Mouse (Mus musculus): ENCODE data around the gene Glis3. TPM values are rescaled to one million over a fixed set of nuclear protein-coding genes. Genes with fewer than 3 reads are reported as not detected.

Gene Glis3
- polyA plus RNA-seq, 1 experiment from 2014 or later: 3.2 TPM

GRCm38 (mm10) chr19:28500505-28500904 is 179.4 kb downstream of the Glis3 start:
- ATAC-seq (ENCODE audit: insufficient number of reproducible peaks, low FRiP score, low TSS enrichment, low read depth) (no peak), DNase-seq (ENCODE audit: low spot score) (no peak)
- no peaks in the 10 kb centered on the region for H3K9me3 ChIP-seq (ENCODE audit: control insufficient read depth, low read length)
- H3K4me3 ChIP-seq (ENCODE audit: low read depth, low read length): no peak overlapping the region
- H3K36me3 ChIP-seq (ENCODE audit: control insufficient read depth, insufficient read depth, low read length): no peaks in the 10 kb centered on the region
- no peak overlapping the region for H3K9ac ChIP-seq (ENCODE audit: low read length)
- WGBS: 93% methylated on average over 14 of the region's 14 CpGs
- no peaks in the 10 kb centered on the region for H3K4me1 ChIP-seq (ENCODE audit: control insufficient read depth, insufficient read depth, low read length)
- no peaks in the 10 kb centered on the region for H3K27me3 ChIP-seq (ENCODE audit: control insufficient read depth, insufficient read depth, low read length)
- H3K4me2 ChIP-seq (ENCODE audit: low read depth, severe bottlenecking): no peak overlapping the region
- H3K27ac ChIP-seq (replicated peaks; ENCODE audit: low read depth, low read length): no peak overlapping the region

GRCm38 (mm10) chr19:28499786-28500185 is 180.1 kb downstream of the Glis3 start:
- H3K27ac ChIP-seq (replicated peaks; ENCODE audit: low read depth, low read length): no peak overlapping the region
- WGBS: 92% methylated on average over 5 of the region's 5 CpGs
- DNase-seq (ENCODE audit: low spot score) (no peak), ATAC-seq (ENCODE audit: insufficient number of reproducible peaks, low FRiP score, low TSS enrichment, low read depth) (no peak)
- no peak overlapping the region for H3K4me2 ChIP-seq (ENCODE audit: low read depth, severe bottlenecking)
- H3K36me3 ChIP-seq (ENCODE audit: control insufficient read depth, insufficient read depth, low read length): no peaks in the 10 kb centered on the region
- H3K4me3 ChIP-seq (ENCODE audit: low read depth, low read length): no peak overlapping the region
- no peaks in the 10 kb centered on the region for H3K27me3 ChIP-seq (ENCODE audit: control insufficient read depth, insufficient read depth, low read length)
- no peak overlapping the region for H3K9ac ChIP-seq (ENCODE audit: low read length)
- H3K9me3 ChIP-seq (ENCODE audit: control insufficient read depth, low read length): no peaks in the 10 kb centered on the region
- no peaks in the 10 kb centered on the region for H3K4me1 ChIP-seq (ENCODE audit: control insufficient read depth, insufficient read depth, low read length)

GRCm38 (mm10) chr19:28495926-28496325 is 184.0 kb downstream of the Glis3 start:
- Histone ChIP-seq H3K9ac (ENCODE audit: low read length) (no peak overlapping the region), H3K9me3 (ENCODE audit: control insufficient read depth, low read length) (no peaks in the 10 kb centered on the region), H3K27ac (replicated peaks; ENCODE audit: low read depth, low read length) (no peak overlapping the region), H3K4me2 (ENCODE audit: low read depth, severe bottlenecking) (no peak overlapping the region), H3K4me3 (ENCODE audit: low read depth, low read length) (no peak overlapping the region), H3K27me3 (ENCODE audit: control insufficient read depth, insufficient read depth, low read length) (no peaks in the 10 kb centered on the region), H3K4me1 (ENCODE audit: control insufficient read depth, insufficient read depth, low read length) (no peaks in the 10 kb centered on the region), H3K36me3 (ENCODE audit: control insufficient read depth, insufficient read depth, low read length) (no peaks in the 10 kb centered on the region)
- WGBS: 86% methylated on average over 6 of the region's 6 CpGs
- DNase-seq (ENCODE audit: low spot score) (no peak), ATAC-seq (ENCODE audit: insufficient number of reproducible peaks, low FRiP score, low TSS enrichment, low read depth) (no peak)

- no peak overlapping the region for H3K9ac ChIP-seq (ENCODE audit: low read length)
- H3K4me1 ChIP-seq (ENCODE audit: control insufficient read depth, insufficient read depth, low read length): no peaks in the 10 kb centered on the region
- no peaks in the 10 kb centered on the region for H3K27me3 ChIP-seq (ENCODE audit: control insufficient read depth, insufficient read depth, low read length)
- no peak overlapping the region for H3K27ac ChIP-seq (replicated peaks; ENCODE audit: low read depth, low read length)
- DNase-seq (ENCODE audit: low spot score) (no peak), ATAC-seq (ENCODE audit: insufficient number of reproducible peaks, low FRiP score, low TSS enrichment, low read depth) (no peak)
- H3K36me3 ChIP-seq (ENCODE audit: control insufficient read depth, insufficient read depth, low read length): no peaks in the 10 kb centered on the region
- 85% methylated on average over 8 of the region's 8 CpGs for WGBS
- H3K9me3 ChIP-seq (ENCODE audit: control insufficient read depth, low read length): no peaks in the 10 kb centered on the region
- no peak overlapping the region for H3K4me3 ChIP-seq (ENCODE audit: low read depth, low read length)
- H3K4me2 ChIP-seq (ENCODE audit: low read depth, severe bottlenecking): no peak overlapping the region
Observed at GRCm38 (mm10) chr19:28493605-28494260, 186.1 kb downstream of the Glis3 start.

GRCm38 (mm10) chr19:28478055-28478454 is 201.8 kb downstream of the Glis3 start:
- H3K27me3 ChIP-seq (ENCODE audit: control insufficient read depth, insufficient read depth, low read length): no peaks in the 10 kb centered on the region
- DNase-seq (ENCODE audit: low spot score): no peak
- no peaks in the 10 kb centered on the region for H3K9me3 ChIP-seq (ENCODE audit: control insufficient read depth, low read length)
- H3K9ac ChIP-seq (ENCODE audit: low read length): no peak overlapping the region
- 90% methylated on average over 6 of the region's 6 CpGs for WGBS
- H3K27ac ChIP-seq (replicated peaks; ENCODE audit: low read depth, low read length): no peak overlapping the region
- ATAC-seq (ENCODE audit: insufficient number of reproducible peaks, low FRiP score, low TSS enrichment, low read depth): no peak
- no peak overlapping the region for H3K4me2 ChIP-seq (ENCODE audit: low read depth, severe bottlenecking)
- H3K4me1 ChIP-seq (ENCODE audit: control insufficient read depth, insufficient read depth, low read length): no peaks in the 10 kb centered on the region
- no peak overlapping the region for H3K4me3 ChIP-seq (ENCODE audit: low read depth, low read length)
- H3K36me3 ChIP-seq (ENCODE audit: control insufficient read depth, insufficient read depth, low read length): no peaks in the 10 kb centered on the region

- no peaks in the 10 kb centered on the region for H3K9me3 ChIP-seq (ENCODE audit: control insufficient read depth, low read length)
- ATAC-seq (ENCODE audit: insufficient number of reproducible peaks, low FRiP score, low TSS enrichment, low read depth): no peak
- H3K36me3 ChIP-seq (ENCODE audit: control insufficient read depth, insufficient read depth, low read length): no peaks in the 10 kb centered on the region
- no peaks in the 10 kb centered on the region for H3K27me3 ChIP-seq (ENCODE audit: control insufficient read depth, insufficient read depth, low read length)
- no peak overlapping the region for H3K4me2 ChIP-seq (ENCODE audit: low read depth, severe bottlenecking)
- H3K27ac ChIP-seq (replicated peaks; ENCODE audit: low read depth, low read length): no peak overlapping the region
- H3K9ac ChIP-seq (ENCODE audit: low read length): no peak overlapping the region
- no peaks in the 10 kb centered on the region for H3K4me1 ChIP-seq (ENCODE audit: control insufficient read depth, insufficient read depth, low read length)
- 59% methylated on average over 6 of the region's 6 CpGs for WGBS
- H3K4me3 ChIP-seq (ENCODE audit: low read depth, low read length): no peak overlapping the region
- no peak for DNase-seq (ENCODE audit: low spot score)
Observed at GRCm38 (mm10) chr19:28477326-28477863, 202.5 kb downstream of the Glis3 start.

GRCm38 (mm10) chr19:28473621-28474020 is 206.3 kb downstream of the Glis3 start:
- H3K4me1 ChIP-seq (ENCODE audit: control insufficient read depth, insufficient read depth, low read length): no peaks in the 10 kb centered on the region
- no peaks in the 10 kb centered on the region for H3K36me3 ChIP-seq (ENCODE audit: control insufficient read depth, insufficient read depth, low read length)
- no peaks in the 10 kb centered on the region for H3K9me3 ChIP-seq (ENCODE audit: control insufficient read depth, low read length)
- H3K27me3 ChIP-seq (ENCODE audit: control insufficient read depth, insufficient read depth, low read length): no peaks in the 10 kb centered on the region
- ATAC-seq (ENCODE audit: insufficient number of reproducible peaks, low FRiP score, low TSS enrichment, low read depth): no peak
- WGBS: 81% methylated on average over 5 of the region's 5 CpGs
- H3K27ac ChIP-seq (replicated peaks; ENCODE audit: low read depth, low read length): no peak overlapping the region
- H3K4me3 ChIP-seq (ENCODE audit: low read depth, low read length): no peak overlapping the region
- no peak overlapping the region for H3K9ac ChIP-seq (ENCODE audit: low read length)
- no peak for DNase-seq (ENCODE audit: low spot score)
- H3K4me2 ChIP-seq (ENCODE audit: low read depth, severe bottlenecking): no peak overlapping the region

- no peak overlapping the region for H3K27ac ChIP-seq (replicated peaks; ENCODE audit: low read depth, low read length)
- no peak overlapping the region for H3K4me3 ChIP-seq (ENCODE audit: low read depth, low read length)
- no peak overlapping the region for H3K9ac ChIP-seq (ENCODE audit: low read length)
- H3K4me2 ChIP-seq (ENCODE audit: low read depth, severe bottlenecking): no peak overlapping the region
- no peaks in the 10 kb centered on the region for H3K36me3 ChIP-seq (ENCODE audit: control insufficient read depth, insufficient read depth, low read length)
- no peak for DNase-seq (ENCODE audit: low spot score)
- ATAC-seq (ENCODE audit: insufficient number of reproducible peaks, low FRiP score, low TSS enrichment, low read depth): no peak
- WGBS: 79% methylated on average over 7 of the region's 8 CpGs
- H3K4me1 ChIP-seq (ENCODE audit: control insufficient read depth, insufficient read depth, low read length): no peaks in the 10 kb centered on the region
- H3K27me3 ChIP-seq (ENCODE audit: control insufficient read depth, insufficient read depth, low read length): no peaks in the 10 kb centered on the region
- H3K9me3 ChIP-seq (ENCODE audit: control insufficient read depth, low read length): no peaks in the 10 kb centered on the region
Observed at GRCm38 (mm10) chr19:28471144-28471543, 208.7 kb downstream of the Glis3 start.

- no peak overlapping the region for H3K4me3 ChIP-seq (ENCODE audit: low read depth, low read length)
- H3K4me1 ChIP-seq (ENCODE audit: control insufficient read depth, insufficient read depth, low read length): no peaks in the 10 kb centered on the region
- DNase-seq (ENCODE audit: low spot score): no peak
- WGBS: 33% methylated on average over 5 of the region's 5 CpGs
- no peak overlapping the region for H3K27ac ChIP-seq (replicated peaks; ENCODE audit: low read depth, low read length)
- H3K4me2 ChIP-seq (ENCODE audit: low read depth, severe bottlenecking): no peak overlapping the region
- H3K9ac ChIP-seq (ENCODE audit: low read length): no peak overlapping the region
- H3K36me3 ChIP-seq (ENCODE audit: control insufficient read depth, insufficient read depth, low read length): no peaks in the 10 kb centered on the region
- no peaks in the 10 kb centered on the region for H3K9me3 ChIP-seq (ENCODE audit: control insufficient read depth, low read length)
- no peak for ATAC-seq (ENCODE audit: insufficient number of reproducible peaks, low FRiP score, low TSS enrichment, low read depth)
- H3K27me3 ChIP-seq (ENCODE audit: control insufficient read depth, insufficient read depth, low read length): no peaks in the 10 kb centered on the region
Observed at GRCm38 (mm10) chr19:28465779-28466178, 214.1 kb downstream of the Glis3 start.

All from limb, embryonic 11.5 days (tissue).